Mouse (Mus musculus) right cerebral cortex, adult 2 months (tissue): ENCODE measurements around the gene Zfp64.
"Not testable (repeated sequence)": the region's sequence is repeated elsewhere in the genome, so short reads cannot be mapped to it uniquely, and the experiment has no call there.

ENCODE experiments used
- DNase-seq, 2 experiments: peaks; one replicate each; pipeline ENCODE4 v3.0.0; 2021 to 2022; ENCODE audit warnings: low spot score in 2 of 2

The Zfp64 gene

GRCm38 (mm10) chr2:168895531-168895930 lies 59.9 kb downstream of the Zfp64 start:
- DNase-seq, result peak; percentile 56 to 60

- DNase-seq, result no peak
These were observed 60.6 kb downstream of the Zfp64 start for GRCm38 (mm10) chr2:168894738-168895137.

GRCm38 (mm10) chr2:168892057-168892456 lies 63.3 kb downstream of the Zfp64 start:
- DNase-seq, result no peak

- DNase-seq, result no peak
These were observed 70.7 kb downstream of the Zfp64 start for GRCm38 (mm10) chr2:168884641-168885040.

GRCm38 (mm10) chr2:168882997-168883396 lies 72.4 kb downstream of the Zfp64 start:
- peak in 1 of 2 experiments; percentile 15 for DNase-seq

- no peak for DNase-seq
These were observed 73.5 kb downstream of the Zfp64 start for GRCm38 (mm10) chr2:168881927-168882326.

- DNase-seq, result no peak
These were observed 75.8 kb downstream of the Zfp64 start for GRCm38 (mm10) chr2:168879573-168879972.

- DNase-seq, result no peak
These were observed 76.7 kb downstream of the Zfp64 start for GRCm38 (mm10) chr2:168878708-168879107.

GRCm38 (mm10) chr2:168878158-168878557 lies 77.2 kb downstream of the Zfp64 start:
- DNase-seq, result no peak

- no peak for DNase-seq
These were observed 78.8 kb downstream of the Zfp64 start for GRCm38 (mm10) chr2:168876631-168877030.

GRCm38 (mm10) chr2:168874498-168874897 lies 80.9 kb downstream of the Zfp64 start:
- DNase-seq, result peak; percentile 41 to 50

- no peak for DNase-seq
These were observed 83.4 kb downstream of the Zfp64 start for GRCm38 (mm10) chr2:168871767-168872511.

GRCm38 (mm10) chr2:168870480-168870879 lies 84.9 kb downstream of the Zfp64 start:
- DNase-seq, result peak; percentile 27 to 35

GRCm38 (mm10) chr2:168866942-168867341 lies 88.4 kb downstream of the Zfp64 start:
- DNase-seq, result no peak

GRCm38 (mm10) chr2:168866436-168866835 lies 89.0 kb downstream of the Zfp64 start:
- no peak for DNase-seq

GRCm38 (mm10) chr2:168864905-168865304 lies 90.5 kb downstream of the Zfp64 start:
- no peak for DNase-seq

GRCm38 (mm10) chr2:168862694-168863093 lies 92.7 kb downstream of the Zfp64 start:
- no peak for DNase-seq

GRCm38 (mm10) chr2:168860922-168861740 lies 94.3 kb downstream of the Zfp64 start:
- no peak for DNase-seq

- no peak for DNase-seq
These were observed 95.2 kb downstream of the Zfp64 start for GRCm38 (mm10) chr2:168860032-168860691.

GRCm38 (mm10) chr2:168856638-168857037 lies 98.7 kb downstream of the Zfp64 start:
- no peak for DNase-seq

- no peak for DNase-seq
These were observed 100.6 kb downstream of the Zfp64 start for GRCm38 (mm10) chr2:168854777-168855176.

GRCm38 (mm10) chr2:168853869-168854268 lies 101.5 kb downstream of the Zfp64 start:
- DNase-seq, result not testable (repeated sequence)
